Comparison of ENCODE assay signal across 19 mouse cellular contexts in the genomic region with DNA sequence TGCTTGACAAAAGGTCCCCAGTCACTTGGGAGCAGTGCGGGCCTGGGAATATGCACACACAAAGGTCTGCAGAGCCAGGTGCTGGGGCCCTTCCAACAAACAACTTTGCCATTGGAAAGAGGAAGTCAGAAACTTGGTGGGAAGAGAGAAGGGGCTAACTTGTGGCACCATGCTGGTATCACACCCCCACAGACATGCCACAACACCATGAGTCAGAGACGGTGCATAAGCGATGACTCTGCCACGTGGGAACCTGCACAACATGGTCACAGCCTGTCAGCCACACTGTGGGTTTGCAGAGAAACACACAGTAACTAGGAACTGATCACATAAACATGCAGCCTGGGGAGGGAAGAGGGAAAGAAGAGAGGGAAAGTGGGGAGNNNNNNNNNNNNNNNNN.
A peak's percentile ranks its signal among the peaks of the same experiment; 100 is the strongest.
DNase-seq lines count a peak whose midpoint lies in the region; ATAC-seq lines count a peak whose summit lies in the region.
"Had no signal": no experiment of that assay in that cellular context is flagged by ENCODE, and none has a peak within 500 bp of the region (broad histone marks: within the 10 kb centered on the region; RNA-seq: fewer than 3 reads in every experiment).

No protein-coding gene starts in this region.

- H3K36me3 ChIP-seq in hindbrain, embryonic 13.5 days: no peaks in the 10 kb centered on the region
- no peaks in the 10 kb centered on the region for H3K36me3 ChIP-seq in hindbrain, embryonic 16.5 days (ENCODE audit: control insufficient read depth, insufficient read depth, low read length)
- H3K36me3 ChIP-seq in neural tube, embryonic 15.5 days: no peaks in the 10 kb centered on the region
- H3K36me3 ChIP-seq: limb, embryonic 13.5 days; liver, embryonic 12.5 days; midbrain, embryonic 13.5 days; neural tube, embryonic 12.5 days had no signal

- 54% methylated on average over 4 of the region's 4 CpGs for WGBS in hindbrain, embryonic 13.5 days
- 52% methylated on average over 4 of the region's 4 CpGs for WGBS in hindbrain, embryonic 16.5 days
- WGBS in neural tube, embryonic 15.5 days: 34% methylated on average over 4 of the region's 4 CpGs

- H3K9me3 ChIP-seq in hindbrain, embryonic 13.5 days: no peaks in the 10 kb centered on the region
- no peaks in the 10 kb centered on the region for H3K9me3 ChIP-seq in hindbrain, embryonic 16.5 days (ENCODE audit: control insufficient read depth, low read length)
- H3K9me3 ChIP-seq in neural tube, embryonic 15.5 days (replicated peaks): no peaks in the 10 kb centered on the region
- H3K9me3 ChIP-seq: limb, embryonic 13.5 days; liver, embryonic 12.5 days; neural tube, embryonic 12.5 days had no signal

- no peak overlapping the region for H3K4me2 ChIP-seq in hindbrain, embryonic 13.5 days
- H3K4me2 ChIP-seq in hindbrain, embryonic 16.5 days (ENCODE audit: low read length): no peak overlapping the region
- no peak overlapping the region for H3K4me2 ChIP-seq in neural tube, embryonic 15.5 days
- H3K4me2 ChIP-seq: heart, embryonic 11.5 days; limb, embryonic 13.5 days; liver, embryonic 12.5 days; midbrain, embryonic 13.5 days; neural tube, embryonic 12.5 days had no signal

- H3K4me3 ChIP-seq in hindbrain, embryonic 13.5 days: no peak overlapping the region
- H3K4me3 ChIP-seq in hindbrain, embryonic 16.5 days (ENCODE audit: low read length): no peak overlapping the region
- no peak overlapping the region for H3K4me3 ChIP-seq in neural tube, embryonic 15.5 days (replicated peaks)
- H3K4me3 ChIP-seq: limb, embryonic 13.5 days; liver, embryonic 12.5 days; midbrain, embryonic 13.5 days; neural tube, embryonic 12.5 days had no signal

- H3K4me1 ChIP-seq in hindbrain, embryonic 13.5 days (replicated peaks): peaks cover 50% of the 10 kb centered on the region
- H3K4me1 ChIP-seq in hindbrain, embryonic 16.5 days (ENCODE audit: control insufficient read depth, insufficient read depth, low read depth, low read length): no peaks in the 10 kb centered on the region; the same call in 1 of the 2 replicates
- H3K4me1 ChIP-seq in neural tube, embryonic 15.5 days: peaks cover 20% of the 10 kb centered on the region
- H3K4me1 ChIP-seq: limb, embryonic 13.5 days; liver, embryonic 12.5 days had no signal

- ATAC-seq in hindbrain, embryonic 13.5 days (ENCODE audit: low FRiP score): no peak
- no peak for ATAC-seq in hindbrain, embryonic 16.5 days
- ATAC-seq in neural tube, embryonic 15.5 days (ENCODE audit: low FRiP score): no peak
- ATAC-seq: liver, embryonic 12.5 days; midbrain, embryonic 13.5 days had no signal

- H3K27ac ChIP-seq in hindbrain, embryonic 13.5 days: peak overlapping the region; percentile 19
- H3K27ac ChIP-seq in hindbrain, embryonic 16.5 days (ENCODE audit: low read depth, low read length): no peak overlapping the region
- H3K27ac ChIP-seq in neural tube, embryonic 15.5 days (replicated peaks): 0 out of 2 replicates have a peak overlapping the region, but pooled peaks have one; percentile 5
- H3K27ac ChIP-seq: limb, embryonic 13.5 days; liver, embryonic 12.5 days; midbrain, embryonic 13.5 days; neural tube, embryonic 12.5 days had no signal

- no peak overlapping the region for H3K9ac ChIP-seq in hindbrain, embryonic 13.5 days
- H3K9ac ChIP-seq in hindbrain, embryonic 16.5 days (ENCODE audit: low read depth, low read length): no peak overlapping the region
- H3K9ac ChIP-seq in neural tube, embryonic 15.5 days (replicated peaks): no peak overlapping the region
- H3K9ac ChIP-seq: limb, embryonic 13.5 days; liver, embryonic 12.5 days; midbrain, embryonic 13.5 days; neural tube, embryonic 12.5 days had no signal

- no peaks in the 10 kb centered on the region for H3K27me3 ChIP-seq in hindbrain, embryonic 13.5 days
- H3K27me3 ChIP-seq in hindbrain, embryonic 16.5 days (replicated peaks; ENCODE audit: control insufficient read depth, insufficient read depth, low read length): no peaks in the 10 kb centered on the region
- H3K27me3 ChIP-seq in neural tube, embryonic 15.5 days (replicated peaks): no peaks in the 10 kb centered on the region
- H3K27me3 ChIP-seq: liver, embryonic 12.5 days; midbrain, embryonic 13.5 days; neural tube, embryonic 12.5 days had no signal

- peak; percentile 27 for DNase-seq in right cerebral cortex, adult 18-20 months
- no peak for DNase-seq in right cerebral cortex, postnatal 4 days
- DNase-seq in MEL-GATA-1-ER (ENCODE audit: extremely low read depth, low read depth) (peak; percentile 58), MN1 (ENCODE audit: low spot score) (no peak)
- DNase-seq: adrenal gland, postnatal 36 days; cerebellum, adult 11-12 months; kidney, adult 18-20 months; kidney, postnatal 4 days; lung, adult 18-20 months; lung, postnatal 10 days; thymus, postnatal 25 days had no signal

Comparison
In these comparisons a context has a peak if more than half of its experiments do, and no peak if none do; other contexts are left out.
1. DNase-seq: peak in right cerebral cortex, adult 18-20 months (single experiment) and MEL-GATA-1-ER (single experiment); none in right cerebral cortex, postnatal 4 days (single experiment) and MN1 (single experiment).